Mouse (Mus musculus) mature B cell (primary cell): Measurements from ENCODE around the gene Spg20.

Source experiments
- in situ Hi-C: fragments of 300-500 bp; cut with MboI; formaldehyde crosslinking; loops from 2 replicates; pipeline ENCODE4 v1.14.3; 2019

Spg20 gene

DNA sequence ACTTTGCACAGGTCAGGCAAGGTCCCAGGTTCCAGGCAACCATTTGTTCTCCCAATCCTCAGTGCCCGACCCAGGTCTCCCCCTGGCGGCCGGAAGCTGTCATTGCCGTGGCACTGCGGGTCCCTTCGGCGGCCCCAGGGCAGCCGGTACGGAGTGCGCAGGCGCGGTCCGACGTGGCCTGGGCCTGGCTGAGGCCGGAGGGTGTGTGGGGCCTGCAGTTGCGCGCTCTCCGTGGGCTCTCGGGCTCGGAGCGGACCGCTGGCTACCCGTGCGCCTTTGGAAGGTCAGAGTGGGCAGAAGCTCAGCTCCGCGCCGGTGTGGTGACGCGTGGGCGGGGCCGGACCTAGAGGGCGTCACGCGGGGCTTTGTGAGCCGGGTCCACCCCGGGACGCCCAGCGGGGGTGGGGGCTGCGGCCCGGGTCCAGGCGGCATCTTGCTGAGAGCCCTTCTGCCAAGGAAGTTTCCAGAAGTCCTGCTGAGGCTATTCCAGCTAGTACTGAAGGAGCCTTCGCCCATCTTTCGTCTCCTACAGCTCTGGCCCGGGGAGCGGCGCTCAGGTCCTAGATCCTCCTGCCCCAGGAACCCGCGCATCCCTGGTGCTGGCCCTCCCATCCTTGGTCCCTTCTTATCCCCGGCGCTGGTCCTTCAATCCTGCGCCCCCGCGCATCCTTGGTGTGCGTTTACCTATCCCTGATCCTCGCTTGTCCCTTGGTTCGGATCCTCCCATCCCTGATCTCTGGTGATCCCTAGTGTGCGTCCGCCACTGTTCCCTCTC is at the start of gene Spg20:
TSS of gene Spg20 (plus strand) at position 174 of the 775 bp plus-strand sequence.
- in situ Hi-C loops = no loop called here

DNA sequence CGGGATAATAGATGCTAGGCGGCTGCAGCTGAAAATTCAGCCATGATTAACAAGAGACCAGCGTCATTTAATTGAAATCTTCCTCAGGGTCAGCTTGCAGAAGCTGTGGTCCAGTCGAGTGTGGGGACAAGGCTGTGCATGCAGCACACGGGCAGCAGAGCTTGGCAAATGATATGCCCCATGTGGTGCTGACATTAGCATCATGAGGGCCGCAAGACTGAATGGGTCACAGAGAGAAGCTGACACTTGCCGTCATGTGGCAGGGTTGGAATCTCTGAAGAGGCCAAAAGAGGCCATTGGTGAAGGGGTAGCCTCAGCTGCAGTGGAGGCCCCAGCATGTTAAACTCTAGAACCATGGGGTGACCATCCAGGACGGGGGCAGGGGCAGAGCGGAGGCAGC is 49.3 kb upstream of the Spg20 start:
- in situ Hi-C loops = no loop called here

DNA sequence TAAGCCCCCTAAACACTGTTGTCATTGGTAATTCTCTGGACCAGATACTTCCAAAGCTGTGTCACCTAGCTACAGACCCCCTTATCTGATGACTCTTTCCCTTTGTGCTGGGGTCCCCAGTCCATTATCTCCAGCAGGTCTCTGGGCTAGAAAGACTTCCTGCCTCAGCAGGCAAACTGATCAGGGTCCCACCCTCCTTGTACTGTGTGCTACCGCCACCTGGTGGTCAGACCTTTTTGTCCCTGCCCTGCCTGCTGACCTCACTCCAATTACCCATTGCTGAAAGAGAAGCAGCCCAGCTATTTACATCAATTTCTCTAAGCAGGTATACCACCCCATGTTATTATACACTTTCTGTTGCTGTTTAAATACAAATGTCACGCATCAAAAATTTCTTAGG is 47.5 kb upstream of the Spg20 start:
- in situ Hi-C loops = no loop called here

DNA sequence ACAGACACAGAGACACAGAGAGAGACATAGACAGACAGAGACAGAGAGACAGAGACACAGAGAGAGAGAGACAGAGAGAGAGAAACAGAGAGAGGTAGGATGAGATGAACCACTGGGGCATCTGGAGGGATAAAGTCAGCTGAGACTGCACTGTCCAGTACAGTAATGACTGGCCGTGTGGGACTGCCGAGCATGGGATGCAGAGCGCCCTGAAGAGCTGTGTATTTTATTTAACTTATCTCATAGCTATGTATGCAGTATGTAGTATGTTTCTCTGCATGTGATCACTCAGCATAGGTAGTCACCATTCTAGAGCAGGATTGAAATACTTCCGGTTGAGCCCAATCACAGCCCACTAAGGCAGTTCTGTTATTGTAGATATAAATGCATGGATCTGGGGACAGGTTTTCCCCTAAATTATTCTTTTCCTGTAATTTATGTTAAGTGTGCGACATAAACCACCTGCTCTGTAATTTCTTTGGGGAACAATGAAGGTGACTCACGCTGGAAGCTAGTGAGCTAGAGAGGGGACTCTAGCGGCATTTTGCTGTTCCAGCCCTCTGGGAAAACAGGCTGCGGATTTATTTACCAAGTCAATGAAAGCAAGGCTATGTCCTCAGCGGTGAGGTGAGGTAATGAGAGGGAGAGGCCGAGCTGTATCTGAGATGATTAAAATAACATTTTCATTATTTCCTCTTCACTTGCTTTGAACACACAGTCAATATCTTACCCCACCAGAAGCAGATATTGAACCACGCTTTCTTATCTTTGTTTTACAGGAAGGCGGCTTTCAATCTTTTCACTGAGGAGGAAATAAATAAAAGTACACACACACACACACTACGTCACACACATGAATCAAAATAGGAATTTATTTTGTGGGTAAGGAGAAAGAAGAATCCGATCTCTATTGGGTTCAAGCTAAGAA is 45.9 kb upstream of the Spg20 start:
- in situ Hi-C loops = no loop called here

DNA sequence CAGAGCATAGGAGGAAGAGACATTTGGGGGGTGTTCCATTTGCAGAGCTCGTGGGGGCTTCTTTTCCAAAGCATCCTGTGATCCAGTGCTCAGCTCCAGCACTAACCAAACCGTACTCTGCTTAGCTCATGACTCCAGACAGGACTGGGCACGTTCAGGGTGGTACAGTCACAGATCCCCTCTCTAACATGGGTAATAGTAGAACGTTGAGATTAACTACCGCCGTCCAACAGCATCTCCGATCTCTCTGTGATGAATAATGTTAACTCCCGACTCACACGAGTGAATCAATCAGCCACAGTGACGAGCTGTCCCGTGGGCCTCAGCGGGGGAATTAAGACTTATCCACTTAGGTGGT is 45.3 kb upstream of the Spg20 start:
- in situ Hi-C loops = no loop called here

DNA sequence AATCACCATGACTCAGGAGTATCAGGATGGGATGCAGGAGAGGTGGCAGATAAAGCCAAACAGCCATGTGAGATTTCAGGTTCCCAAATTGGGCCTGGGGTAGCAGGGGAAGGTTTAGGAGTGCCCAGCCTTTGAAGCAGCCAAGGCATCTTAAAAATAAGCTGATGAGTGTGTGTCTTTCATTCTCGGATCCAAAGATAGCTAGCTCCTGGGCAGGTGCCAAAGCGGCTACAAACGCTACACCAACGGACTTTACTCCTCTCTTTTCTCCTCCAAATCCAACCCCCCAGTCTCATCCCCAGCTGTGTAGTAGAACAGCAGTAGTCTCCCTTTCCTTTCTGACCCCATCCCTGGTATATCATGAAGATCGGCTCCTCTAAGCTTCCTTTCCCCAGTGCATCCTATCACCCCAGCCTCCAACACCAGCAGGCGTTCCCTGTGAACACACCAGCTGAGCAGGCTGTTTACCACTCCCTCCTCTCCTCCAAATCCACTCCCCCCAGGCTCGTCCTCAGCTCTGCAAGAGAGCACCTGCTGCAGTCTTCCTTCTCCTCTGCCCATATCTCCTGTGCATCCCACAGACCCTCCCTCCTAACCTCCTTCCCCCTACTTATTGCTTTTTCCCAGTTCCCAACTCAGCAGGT is 44.0 kb upstream of the Spg20 start:
- in situ Hi-C loops = no loop called here

DNA sequence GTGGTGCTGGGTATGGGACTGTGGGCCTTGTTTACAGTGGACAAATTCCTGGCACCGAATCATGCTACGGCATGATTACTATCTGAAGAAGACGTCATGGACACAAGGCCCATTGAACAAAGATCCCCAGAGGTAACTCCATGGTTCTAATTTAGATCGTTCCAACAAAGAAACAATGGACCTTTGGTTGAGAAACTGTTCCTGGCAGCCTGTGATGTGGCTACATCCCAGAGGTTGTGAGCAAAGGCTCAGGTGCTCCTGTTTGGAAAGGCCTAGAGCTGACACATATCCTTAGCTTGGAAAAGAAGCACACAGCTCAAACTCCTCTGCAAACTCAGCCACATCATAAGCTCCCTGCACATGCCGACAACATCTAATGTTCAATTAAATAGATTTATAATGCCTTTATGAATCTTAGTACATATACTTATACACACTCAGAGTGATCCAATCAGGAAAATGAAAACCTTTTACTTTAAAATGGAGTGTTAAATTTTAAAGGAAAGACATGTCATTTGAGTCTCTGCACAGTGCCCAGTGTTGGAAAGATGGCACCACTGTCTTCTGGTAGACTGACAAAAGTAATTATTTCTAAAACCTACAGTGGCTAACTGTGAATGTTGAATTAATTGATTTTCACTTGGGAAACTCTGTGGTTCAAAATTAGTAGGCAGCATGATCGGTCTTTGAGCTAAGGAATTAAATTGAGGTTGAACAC is 37.2 kb upstream of the Spg20 start:
- in situ Hi-C loops = no loop called here

DNA sequence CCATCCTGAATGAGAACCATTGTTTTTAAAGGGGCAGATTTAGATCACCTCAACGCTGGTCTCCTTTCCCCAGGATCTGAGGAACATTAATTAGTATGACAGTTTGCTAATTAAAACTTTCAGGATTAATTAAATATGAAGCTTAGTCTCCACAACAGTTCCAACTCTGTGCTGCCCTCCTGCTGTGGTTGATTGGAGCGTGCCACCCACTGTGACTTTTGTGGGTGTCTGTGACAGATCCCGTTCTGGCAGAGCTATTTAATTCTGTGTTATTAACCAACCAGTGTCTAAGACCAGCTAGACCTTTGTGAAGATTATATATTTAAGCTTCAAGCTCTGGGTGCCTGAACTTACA is 36.6 kb upstream of the Spg20 start:
- in situ Hi-C loops = no loop called here

DNA sequence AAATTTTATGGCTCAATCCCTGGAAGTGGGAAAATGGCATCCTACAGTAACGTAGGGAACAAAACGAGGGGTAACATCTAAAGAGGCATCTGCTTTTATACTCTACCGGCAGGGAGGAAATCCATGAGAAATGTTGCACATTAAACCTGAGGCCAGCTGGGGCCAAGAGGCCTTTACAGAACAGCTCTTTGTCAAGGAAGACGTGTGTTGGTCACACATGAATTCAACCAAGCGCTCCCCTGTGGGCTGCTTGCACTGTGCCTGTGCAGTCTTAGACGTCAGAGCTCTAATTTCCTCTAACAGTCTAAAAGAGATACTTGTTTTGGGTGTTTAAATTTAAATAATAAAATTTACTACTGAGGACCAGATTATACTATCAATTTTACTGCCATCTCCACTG is 33.7 kb upstream of the Spg20 start:
- in situ Hi-C loops = no loop called here

DNA sequence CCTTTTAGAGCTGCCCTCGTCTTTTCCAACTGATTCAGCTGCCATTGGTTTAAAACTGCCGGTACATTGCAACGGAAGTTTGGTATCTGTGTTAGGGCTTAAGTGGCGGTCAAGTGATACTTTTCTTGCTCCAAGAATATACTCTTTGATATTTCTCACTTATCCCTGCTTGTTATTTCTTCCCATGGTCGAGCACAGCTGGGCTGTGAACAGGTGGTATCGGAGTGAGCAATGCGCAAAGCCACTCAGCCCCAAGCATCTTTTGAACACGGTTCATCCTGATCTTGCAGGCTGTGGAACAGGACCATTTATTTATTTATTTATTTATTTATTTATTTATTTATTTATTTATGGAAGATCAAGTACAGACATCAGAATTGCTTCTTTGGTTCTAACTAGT is 32.3 kb upstream of the Spg20 start:
- in situ Hi-C loops = no loop called here

DNA sequence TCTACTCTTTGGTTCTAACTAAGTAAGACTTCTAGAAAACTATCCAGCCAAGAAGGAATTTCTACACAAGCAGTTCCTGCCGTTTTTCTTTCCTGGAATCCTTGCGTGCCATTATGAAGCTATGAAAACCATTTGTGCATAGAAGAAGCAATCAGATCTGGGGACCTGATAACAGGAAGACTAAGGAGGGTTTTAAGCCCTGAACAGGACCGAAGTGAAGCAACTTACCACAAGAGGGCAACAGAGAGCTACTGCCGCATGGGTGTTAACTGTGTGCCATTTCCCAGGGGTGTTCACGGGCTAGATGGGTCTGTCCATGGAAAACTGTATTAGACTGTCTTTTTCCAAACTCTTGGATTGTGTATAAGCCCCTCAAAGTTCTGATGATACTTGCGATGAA is 31.9 kb upstream of the Spg20 start:
- in situ Hi-C loops = no loop called here

DNA sequence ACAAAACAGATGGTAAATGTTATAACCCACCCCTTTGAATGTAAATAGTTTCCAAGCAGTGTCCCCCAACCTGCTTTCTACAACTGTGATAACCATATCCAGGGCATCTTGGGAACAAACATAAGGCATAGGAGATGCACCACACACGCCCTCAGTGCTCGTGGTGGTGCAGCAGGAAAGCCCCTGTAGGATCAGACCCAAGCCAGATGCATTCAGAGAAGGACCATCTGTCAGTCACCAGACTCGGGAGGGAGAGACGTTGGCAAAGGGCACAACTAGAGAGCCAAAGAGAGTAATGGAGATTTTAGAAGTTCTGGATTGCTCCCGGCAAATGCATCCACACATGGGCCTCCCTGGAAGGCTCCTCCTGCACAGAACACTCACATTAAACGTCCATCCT is 27.1 kb upstream of the Spg20 start:
- in situ Hi-C loops = no loop called here

DNA sequence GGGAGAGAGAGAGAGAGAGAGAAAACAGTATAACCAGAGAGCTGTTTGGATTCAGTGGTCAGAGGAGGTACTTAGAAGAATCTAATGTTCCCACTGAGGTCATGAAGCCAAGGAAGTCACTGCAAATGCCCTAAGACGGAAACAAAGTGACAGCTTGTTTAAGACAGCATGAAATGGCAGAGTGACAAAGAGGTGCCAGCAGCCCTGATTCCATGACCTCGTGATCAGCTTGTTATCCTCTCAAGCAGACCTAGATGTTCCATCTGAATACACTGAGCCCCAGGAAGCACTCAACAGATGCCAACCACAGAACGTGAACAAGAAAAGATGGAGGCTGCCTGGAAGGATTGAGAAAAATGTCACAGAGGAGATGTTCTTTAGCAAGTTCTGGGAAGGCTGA is 26.2 kb upstream of the Spg20 start:
- in situ Hi-C loops = no loop called here

DNA sequence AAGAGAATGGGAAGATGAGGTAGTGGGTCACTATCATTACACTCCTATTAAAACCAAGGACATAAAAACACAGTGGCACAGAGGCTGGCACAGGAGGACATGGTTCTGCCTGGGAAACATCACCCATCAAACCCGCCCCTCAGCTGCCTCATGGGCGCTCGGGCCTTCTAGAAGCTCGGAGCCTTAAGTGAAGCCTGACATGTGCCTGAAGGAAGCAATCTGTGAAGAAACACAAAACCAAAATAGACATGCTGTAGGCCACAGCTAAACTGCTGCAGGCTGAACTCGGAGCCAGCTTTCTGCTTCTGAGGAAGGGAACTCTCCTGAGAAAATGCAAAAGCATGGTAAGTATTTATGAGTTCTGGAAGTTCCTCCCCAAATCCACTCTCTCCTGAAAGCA is 25.0 kb upstream of the Spg20 start:
- in situ Hi-C loops = no loop called here

DNA sequence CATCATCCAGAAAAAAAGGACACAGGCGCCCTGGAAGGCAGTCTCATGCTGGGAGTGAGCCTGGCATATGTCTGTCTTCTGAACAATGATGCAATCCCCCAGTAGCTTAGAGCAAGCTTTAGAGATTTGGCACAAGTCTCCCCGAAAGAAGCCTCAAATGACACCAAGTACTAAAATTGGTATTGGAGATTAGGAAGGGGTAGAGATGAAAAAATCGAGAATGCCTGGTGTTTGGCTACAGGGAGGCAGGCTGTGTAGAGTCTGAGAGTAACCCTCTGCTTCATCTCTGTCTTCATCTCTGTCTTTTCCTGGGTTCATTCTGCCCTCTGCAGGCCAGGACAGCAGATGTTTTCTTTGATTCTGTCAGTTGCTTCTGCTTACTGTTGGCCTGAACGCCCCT is 24.5 kb upstream of the Spg20 start:
- in situ Hi-C loops = no loop called here

DNA sequence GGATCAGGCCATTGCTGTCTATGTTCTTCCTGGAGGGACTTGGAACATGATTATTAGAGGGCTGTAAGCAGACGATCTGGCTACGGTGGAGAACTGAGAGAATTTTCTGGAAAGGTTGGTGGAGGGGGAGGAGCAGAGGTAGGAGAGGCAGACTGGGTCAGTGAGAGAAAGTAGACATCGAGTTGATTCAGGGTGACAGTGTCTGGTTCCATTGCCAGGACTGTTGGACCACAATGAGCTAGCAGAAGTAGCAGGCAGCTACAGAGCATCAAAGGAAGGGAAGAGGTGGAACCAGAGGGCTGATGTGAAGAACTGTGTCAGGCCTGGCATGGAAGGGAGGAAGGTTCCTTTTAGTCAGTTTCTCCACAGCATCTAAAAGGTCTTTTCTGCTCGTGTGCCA is 23.5 kb upstream of the Spg20 start:
- in situ Hi-C loops = no loop called here

DNA sequence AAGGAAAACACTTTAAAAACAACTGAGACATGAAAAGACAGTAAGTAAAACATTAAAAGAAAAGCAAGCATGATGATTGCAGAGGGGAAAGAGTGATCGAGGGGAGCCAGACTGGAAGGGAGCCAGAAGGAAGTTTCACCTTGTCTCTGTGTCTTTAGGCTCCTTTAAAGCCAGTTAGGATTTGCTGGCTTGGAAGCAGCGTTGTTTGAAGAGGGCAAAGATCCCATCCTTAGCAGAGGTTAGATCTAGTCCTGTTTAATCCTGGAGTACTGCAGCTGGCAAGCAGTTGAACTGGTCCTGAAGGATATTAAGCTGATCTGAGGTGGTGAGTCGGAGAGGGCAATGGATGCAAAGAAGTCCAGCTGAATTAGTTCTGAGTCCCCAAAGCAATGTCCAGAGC is 23.1 kb upstream of the Spg20 start:
- in situ Hi-C loops = no loop called here

DNA sequence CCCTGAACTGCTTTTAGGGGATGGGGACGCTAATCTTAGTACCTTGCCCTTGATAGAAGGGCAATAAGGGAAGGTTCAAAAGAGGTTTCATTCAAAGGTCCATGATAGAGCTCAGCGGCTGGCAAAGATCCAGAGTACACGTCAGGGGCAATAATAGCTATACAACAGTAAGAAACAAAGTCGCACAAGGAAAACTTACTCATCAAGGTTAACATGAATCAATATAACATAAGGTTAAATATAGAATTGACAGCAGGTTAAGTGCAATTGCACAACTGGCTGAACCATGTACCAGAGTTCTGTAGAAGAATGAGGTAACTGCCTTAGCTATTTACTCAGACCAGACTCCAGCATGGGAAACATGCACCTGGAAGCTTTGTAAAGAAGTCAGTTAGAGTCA is 22.6 kb upstream of the Spg20 start:
- in situ Hi-C loops = no loop called here

DNA sequence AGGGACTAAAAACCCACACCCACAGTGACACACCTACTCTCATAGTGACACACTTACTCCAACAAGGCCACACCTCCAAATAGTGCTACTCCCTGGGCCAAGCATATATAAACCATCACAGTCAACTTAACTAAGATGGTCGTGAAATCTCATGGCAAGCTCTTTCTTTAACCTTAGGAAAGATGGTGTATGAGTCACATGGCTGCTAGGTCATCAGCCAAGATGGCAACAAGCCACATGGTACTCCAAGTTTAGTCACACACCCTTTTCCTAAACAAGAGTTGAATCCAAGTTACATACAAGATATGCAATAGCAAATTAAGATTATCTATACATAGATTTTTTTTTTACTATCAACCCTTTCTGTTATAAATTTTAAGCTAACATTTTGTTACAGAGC is 18.7 kb upstream of the Spg20 start:
- in situ Hi-C loops = no loop called here

DNA sequence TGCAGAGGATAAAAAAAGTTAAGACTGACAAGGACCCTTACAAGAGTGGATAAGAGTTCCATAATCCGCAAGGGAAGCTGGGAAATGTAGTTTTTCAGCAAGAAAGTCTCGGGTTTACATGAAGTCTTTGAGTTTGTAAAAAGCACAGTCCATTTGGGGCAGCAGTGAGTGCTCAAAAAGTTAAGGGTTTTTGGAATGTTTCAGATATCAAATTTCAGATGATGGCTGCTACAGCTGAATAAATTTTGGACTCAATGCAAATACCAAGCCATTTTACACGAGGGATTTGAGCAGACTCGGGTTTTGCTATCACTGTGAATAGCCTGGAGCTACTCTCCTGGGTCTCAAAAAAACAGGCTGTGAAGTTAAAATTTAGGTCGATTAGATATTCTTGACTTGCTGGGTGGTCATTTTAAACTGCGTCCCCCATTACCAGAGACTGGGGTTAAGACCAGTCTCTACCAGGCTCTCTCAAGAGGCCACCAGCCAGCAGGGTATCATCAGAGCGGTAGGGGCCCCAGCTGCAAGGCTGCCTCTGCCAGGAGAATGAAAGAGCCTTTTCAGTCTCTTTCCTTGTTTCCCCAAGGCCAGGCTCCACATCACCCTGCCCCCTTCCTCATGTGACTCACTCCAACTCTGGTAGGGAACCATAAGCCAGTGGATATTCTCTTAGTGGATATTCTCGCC is 15.8 kb upstream of the Spg20 start:
- in situ Hi-C loops = no loop called here

DNA sequence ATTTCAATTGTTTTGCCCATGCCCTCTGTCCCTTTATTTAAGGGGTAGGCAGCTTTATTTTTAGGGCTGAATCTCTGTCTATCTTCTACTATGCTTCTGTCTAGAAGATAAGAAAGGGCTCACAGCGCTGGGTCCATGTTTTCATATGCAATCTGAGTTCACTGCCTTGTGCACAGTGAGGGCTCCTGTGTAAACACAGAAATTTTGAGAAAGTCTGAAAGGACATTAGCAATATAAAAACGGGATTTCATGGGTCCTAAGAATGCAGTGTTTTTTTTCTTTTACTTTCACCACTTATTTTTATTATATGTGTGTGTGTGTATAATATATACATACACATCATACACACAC is 15.3 kb upstream of the Spg20 start:
- in situ Hi-C loops = no loop called here

DNA sequence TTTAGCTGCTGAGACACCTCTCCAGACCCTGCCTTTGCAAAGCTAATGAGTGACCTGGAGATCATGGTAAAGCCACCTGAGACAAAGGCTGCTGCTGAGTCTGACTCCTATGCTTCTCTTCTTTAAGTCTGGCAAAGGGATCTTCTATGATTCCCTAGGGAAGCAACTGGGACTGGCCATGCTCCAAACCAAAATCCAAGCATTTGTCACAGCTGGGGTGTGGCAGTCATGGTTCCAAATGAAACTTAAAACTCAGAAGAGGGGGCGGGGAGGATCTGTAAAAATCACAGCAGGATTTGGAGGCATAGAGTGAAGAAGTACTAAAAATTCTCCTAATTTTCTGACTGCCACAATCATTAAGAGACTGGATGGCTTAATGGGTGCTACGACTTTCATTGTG is 14.7 kb upstream of the Spg20 start:
- in situ Hi-C loops = no loop called here
